Mouse (Mus musculus): ENCODE results near the gene 2010111I01Rik. TPM values are rescaled to one million over a fixed set of nuclear protein-coding genes. Genes with fewer than 3 reads are reported as not detected.

The 2010111I01Rik gene
- total and polyA plus RNA-seq, 3 experiments, result 84.6 to 101 (median 91.0) TPM

- Histone ChIP-seq H3K27me3 (ENCODE audit: control insufficient read depth, insufficient read depth, low read length) (no peaks in the 10 kb centered on the region), H3K9ac (ENCODE audit: low read depth, low read length) (no peak overlapping the region), H3K27ac (no peak overlapping the region), H3K4me1 (ENCODE audit: control insufficient read depth, insufficient read depth, low read length) (no peaks in the 10 kb centered on the region), H3K36me3 (ENCODE audit: control insufficient read depth, insufficient read depth, low read length) (no peaks in the 10 kb centered on the region), H3K79me2 (replicated peaks; ENCODE audit: control insufficient read depth, insufficient read depth, low read length) (no peaks in the 10 kb centered on the region), H3K4me3 (no peak overlapping the region)
- DNase-seq, result no peak
- TF ChIP-seq EP300 (IDR thresholded peaks at IDR 0.05; ENCODE audit: insufficient read depth, low read depth, low read length), result no peak
- TF ChIP-seq POLR2A (IDR thresholded peaks at IDR 0.05; ENCODE audit: insufficient read depth, low read depth, low read length), result no peak
- no peak for TF ChIP-seq CTCF (IDR thresholded peaks at IDR 0.05)
- intact Hi-C loops (cut with DNase I), result no loop called here
- 93% methylated on average over 3 of the region's 3 CpGs for WGBS
These were observed 51.4 kb downstream of the 2010111I01Rik start for GRCm38 (mm10) chr13:63016056-63016455.

- TF ChIP-seq CTCF (IDR thresholded peaks at IDR 0.05) (no peak), POLR2A (IDR thresholded peaks at IDR 0.05; ENCODE audit: insufficient read depth, low read depth, low read length) (no peak), EP300 (IDR thresholded peaks at IDR 0.05; ENCODE audit: insufficient read depth, low read depth, low read length) (no peak)
- Histone ChIP-seq H3K27ac (no peak overlapping the region), H3K27me3 (ENCODE audit: control insufficient read depth, insufficient read depth, low read length) (no peaks in the 10 kb centered on the region), H3K9ac (ENCODE audit: low read depth, low read length) (no peak overlapping the region), H3K79me2 (replicated peaks; ENCODE audit: control insufficient read depth, insufficient read depth, low read length) (no peaks in the 10 kb centered on the region), H3K4me1 (ENCODE audit: control insufficient read depth, insufficient read depth, low read length) (peaks cover 1% of the 10 kb centered on the region; the same call in 1 of the 2 replicates), H3K36me3 (ENCODE audit: control insufficient read depth, insufficient read depth, low read length) (no peaks in the 10 kb centered on the region; the same call in 1 of the 2 replicates), H3K4me3 (no peak overlapping the region)
- intact Hi-C loops (cut with DNase I), result no loop called here
- WGBS, result 50% methylated on average over 7 of the region's 7 CpGs
- DNase-seq, result no peak
These were observed 58.8 kb downstream of the 2010111I01Rik start for GRCm38 (mm10) chr13:63023243-63024217.

- H3K4me1 ChIP-seq (ENCODE audit: control insufficient read depth, insufficient read depth, low read length), result no peaks in the 10 kb centered on the region; the same call in 1 of the 2 replicates
- intact Hi-C loops (cut with DNase I), result no loop called here
- H3K36me3 ChIP-seq (ENCODE audit: control insufficient read depth, insufficient read depth, low read length), result no peaks in the 10 kb centered on the region
- no peaks in the 10 kb centered on the region for H3K79me2 ChIP-seq (replicated peaks; ENCODE audit: control insufficient read depth, insufficient read depth, low read length)
- WGBS, result 50% methylated on average over 1 of the region's 1 CpGs
- TF ChIP-seq CTCF (IDR thresholded peaks at IDR 0.05) (no peak), EP300 (IDR thresholded peaks at IDR 0.05; ENCODE audit: insufficient read depth, low read depth, low read length) (no peak), POLR2A (IDR thresholded peaks at IDR 0.05; ENCODE audit: insufficient read depth, low read depth, low read length) (no peak)
- no peaks in the 10 kb centered on the region for H3K27me3 ChIP-seq (ENCODE audit: control insufficient read depth, insufficient read depth, low read length)
- H3K4me3 ChIP-seq, result no peak overlapping the region
- no peak overlapping the region for H3K27ac ChIP-seq
- DNase-seq, result no peak
- H3K9ac ChIP-seq (ENCODE audit: low read depth, low read length), result no peak overlapping the region
These were observed 65.3 kb downstream of the 2010111I01Rik start for GRCm38 (mm10) chr13:63030023-63030422.

GRCm38 (mm10) chr13:63031244-63031643 lies 66.6 kb downstream of the 2010111I01Rik start:
- Histone ChIP-seq H3K9ac (ENCODE audit: low read depth, low read length) (no peak overlapping the region), H3K27ac (no peak overlapping the region), H3K36me3 (ENCODE audit: control insufficient read depth, insufficient read depth, low read length) (no peaks in the 10 kb centered on the region), H3K4me1 (ENCODE audit: control insufficient read depth, insufficient read depth, low read length) (no peaks in the 10 kb centered on the region; the same call in 1 of the 2 replicates), H3K27me3 (ENCODE audit: control insufficient read depth, insufficient read depth, low read length) (no peaks in the 10 kb centered on the region), H3K4me3 (no peak overlapping the region), H3K79me2 (replicated peaks; ENCODE audit: control insufficient read depth, insufficient read depth, low read length) (no peaks in the 10 kb centered on the region)
- intact Hi-C loops (cut with DNase I), result no loop called here
- TF ChIP-seq EP300 (IDR thresholded peaks at IDR 0.05; ENCODE audit: insufficient read depth, low read depth, low read length) (no peak), POLR2A (IDR thresholded peaks at IDR 0.05; ENCODE audit: insufficient read depth, low read depth, low read length) (no peak), CTCF (IDR thresholded peaks at IDR 0.05) (no peak)
- DNase-seq, result no peak
- 96% methylated on average over 1 of the region's 1 CpGs for WGBS

GRCm38 (mm10) chr13:63032304-63032830 lies 67.7 kb downstream of the 2010111I01Rik start:
- no peak overlapping the region for H3K4me3 ChIP-seq
- no peaks in the 10 kb centered on the region for H3K27me3 ChIP-seq (ENCODE audit: control insufficient read depth, insufficient read depth, low read length)
- DNase-seq, result peak in 1 of 2 experiments; percentile 25
- no peaks in the 10 kb centered on the region; the same call in 1 of the 2 replicates for H3K4me1 ChIP-seq (ENCODE audit: control insufficient read depth, insufficient read depth, low read length)
- intact Hi-C loops (cut with DNase I), result no loop called here
- 43% methylated on average over 5 of the region's 5 CpGs for WGBS
- no peaks in the 10 kb centered on the region for H3K79me2 ChIP-seq (replicated peaks; ENCODE audit: control insufficient read depth, insufficient read depth, low read length)
- H3K9ac ChIP-seq (ENCODE audit: low read depth, low read length), result no peak overlapping the region
- no peaks in the 10 kb centered on the region for H3K36me3 ChIP-seq (ENCODE audit: control insufficient read depth, insufficient read depth, low read length)
- no peak for TF ChIP-seq EP300 (IDR thresholded peaks at IDR 0.05; ENCODE audit: insufficient read depth, low read depth, low read length)
- TF ChIP-seq CTCF (IDR thresholded peaks at IDR 0.05), result no peak
- TF ChIP-seq POLR2A (IDR thresholded peaks at IDR 0.05; ENCODE audit: insufficient read depth, low read depth, low read length), result no peak
- no peak overlapping the region for H3K27ac ChIP-seq

Measured in heart, adult 2 months (tissue).